Mouse (Mus musculus) right cerebral cortex, postnatal 25 days (tissue): ENCODE results near the gene Nlrc5.
A peak's percentile ranks its signal among the peaks of the same experiment; 100 is the strongest.

Source experiments
- DNase-seq: peaks from one replicate; pipeline ENCODE4 v3.0.0; 2022

Gene Nlrc5

GRCm38 (mm10) chr8:94471281-94471680 is 37.1 kb downstream of the Nlrc5 start:
- no peak for DNase-seq

DNA sequence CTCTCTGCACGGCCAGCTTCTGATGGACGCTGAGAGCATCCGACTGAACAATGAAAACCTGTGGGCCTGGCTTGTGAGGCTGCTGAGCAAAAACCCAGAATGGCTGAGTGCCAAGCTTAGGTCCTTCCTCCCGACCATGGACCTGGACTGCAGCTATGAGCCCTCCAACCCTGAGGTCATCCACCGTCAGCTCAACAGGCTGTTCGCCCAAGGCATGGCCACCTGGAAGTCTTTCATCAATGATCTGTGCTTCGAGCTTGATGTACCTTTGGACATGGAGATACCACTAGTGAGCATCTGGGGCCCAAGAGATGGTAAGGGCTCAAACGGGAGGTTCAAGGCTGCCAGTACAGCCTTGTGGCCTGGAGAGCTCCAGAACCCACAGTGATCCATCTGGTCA is 38.6 kb downstream of the Nlrc5 start:
- DNase-seq, result no peak

- DNase-seq, result no peak
Observed at GRCm38 (mm10) chr8:94473431-94473830, 39.3 kb downstream of the Nlrc5 start.

DNA sequence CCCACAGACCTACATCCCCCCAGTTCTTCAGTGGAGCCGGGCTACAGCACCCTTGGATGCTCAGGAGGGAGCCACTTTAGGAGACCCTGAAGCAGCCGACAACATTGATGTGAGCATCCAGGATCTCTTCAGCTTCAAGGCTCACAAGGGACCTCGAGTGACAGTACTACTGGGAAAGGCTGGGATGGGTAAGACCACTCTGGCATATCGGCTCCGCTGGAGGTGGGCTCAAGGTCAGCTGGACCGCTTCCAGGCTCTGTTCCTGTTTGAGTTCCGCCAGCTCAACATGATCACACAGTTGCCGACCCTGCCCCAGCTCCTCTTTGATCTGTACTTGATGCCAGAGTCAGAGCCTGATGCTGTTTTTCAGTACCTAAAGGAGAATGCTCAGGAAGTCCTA is 41.6 kb downstream of the Nlrc5 start:
- no peak for DNase-seq

GRCm38 (mm10) chr8:94476846-94477245 is 42.7 kb downstream of the Nlrc5 start:
- DNase-seq, result no peak

GRCm38 (mm10) chr8:94482051-94482450 is 47.9 kb downstream of the Nlrc5 start:
- no peak for DNase-seq

GRCm38 (mm10) chr8:94485288-94485687 is 51.1 kb downstream of the Nlrc5 start:
- no peak for DNase-seq

- DNase-seq, result no peak
Observed at GRCm38 (mm10) chr8:94485882-94486281, 51.7 kb downstream of the Nlrc5 start.

GRCm38 (mm10) chr8:94488016-94488415 is 53.9 kb downstream of the Nlrc5 start:
- DNase-seq, result no peak

GRCm38 (mm10) chr8:94489809-94490483 is 55.8 kb downstream of the Nlrc5 start:
- no peak for DNase-seq

- peak; percentile 76 for DNase-seq
Observed at GRCm38 (mm10) chr8:94492021-94492681, 58.0 kb downstream of the Nlrc5 start.

GRCm38 (mm10) chr8:94493240-94493639 is 59.1 kb downstream of the Nlrc5 start:
- DNase-seq, result no peak

DNA sequence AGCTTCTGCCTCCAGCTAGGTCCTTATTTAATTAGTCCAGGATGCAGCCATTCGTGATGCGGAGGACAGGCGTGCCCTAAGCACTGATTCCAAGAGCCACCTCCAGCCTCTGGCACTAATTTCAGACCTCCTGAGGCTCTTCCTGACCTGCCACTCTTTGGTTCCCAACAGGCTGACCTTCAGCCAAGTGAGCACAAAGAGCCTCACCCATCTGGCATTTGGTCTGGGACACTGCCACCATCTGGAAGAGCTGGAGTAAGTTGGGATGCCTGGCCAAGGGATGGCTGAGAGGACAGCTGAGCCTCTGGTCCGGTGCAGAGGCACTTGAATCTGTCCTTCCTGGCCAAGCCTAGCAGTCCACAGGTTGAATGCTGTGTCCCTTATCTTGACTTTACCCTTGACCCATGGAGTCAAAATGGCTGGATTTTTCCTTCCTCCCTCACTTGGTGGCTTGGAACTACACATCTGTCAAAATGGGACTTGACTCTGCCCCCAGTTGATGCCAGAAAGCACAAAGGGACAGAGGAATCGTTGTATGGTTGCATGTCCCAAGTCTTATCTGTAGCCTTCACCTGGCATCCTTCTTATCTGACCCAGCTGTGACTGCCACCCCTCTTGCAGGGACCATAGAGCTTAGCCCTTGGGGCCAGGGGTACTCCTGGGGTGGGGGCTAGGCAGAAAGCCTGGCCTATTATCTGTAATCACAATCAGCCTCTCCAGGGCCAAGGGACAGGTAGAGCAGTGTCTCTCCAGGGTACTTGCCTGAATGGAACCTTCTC is 81.5 kb downstream of the Nlrc5 start:
- DNase-seq, result no peak

GRCm38 (mm10) chr8:94516209-94516593 is 82.0 kb downstream of the Nlrc5 start:
- no peak for DNase-seq

GRCm38 (mm10) chr8:94516766-94517165 is 82.6 kb downstream of the Nlrc5 start:
- no peak for DNase-seq

- no peak for DNase-seq
Observed at GRCm38 (mm10) chr8:94518331-94518730, 84.2 kb downstream of the Nlrc5 start.

- DNase-seq, result no peak
Observed at GRCm38 (mm10) chr8:94519021-94519420, 84.9 kb downstream of the Nlrc5 start.

DNA sequence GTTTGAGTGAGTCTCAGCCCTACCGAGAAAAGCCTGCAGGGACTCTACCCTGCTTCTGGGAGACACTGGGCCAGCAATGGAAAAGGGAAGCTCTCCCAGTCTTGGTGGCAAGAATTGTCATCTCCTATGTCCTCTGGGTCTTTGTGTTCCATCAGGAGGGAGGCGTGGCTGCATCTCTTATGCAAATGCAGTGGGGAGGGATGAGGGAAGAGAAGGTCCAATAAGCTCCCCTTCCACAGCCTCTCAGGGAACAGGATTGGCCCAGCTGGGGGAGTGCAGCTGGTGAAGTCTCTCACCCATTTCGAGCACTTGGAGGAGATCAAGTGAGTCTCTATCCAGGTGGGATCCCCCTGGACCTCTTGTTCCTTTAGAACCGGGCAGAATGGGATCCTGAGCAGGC is 87.3 kb downstream of the Nlrc5 start:
- DNase-seq, result no peak

GRCm38 (mm10) chr8:94522482-94522881 is 88.3 kb downstream of the Nlrc5 start:
- no peak for DNase-seq

DNA sequence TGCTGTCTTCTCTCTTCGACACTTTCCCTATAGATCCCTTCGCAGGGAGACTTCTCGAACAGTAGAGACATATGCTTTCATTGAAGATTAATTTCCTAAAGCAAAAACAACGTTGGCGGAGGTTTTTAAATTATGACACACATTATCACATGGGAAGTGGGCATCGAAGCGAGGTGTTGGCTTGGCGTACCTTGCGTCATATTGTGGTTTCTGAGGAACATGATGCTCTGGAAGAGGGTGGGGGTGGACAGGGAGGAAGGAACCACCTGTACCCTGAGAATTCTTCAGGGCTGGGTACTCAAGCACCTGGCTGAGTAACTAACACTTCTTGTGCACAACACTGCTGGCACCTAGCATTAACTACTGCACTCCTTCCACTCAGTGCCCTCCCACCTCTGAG is 90.4 kb downstream of the Nlrc5 start:
- DNase-seq, result no peak

DNA sequence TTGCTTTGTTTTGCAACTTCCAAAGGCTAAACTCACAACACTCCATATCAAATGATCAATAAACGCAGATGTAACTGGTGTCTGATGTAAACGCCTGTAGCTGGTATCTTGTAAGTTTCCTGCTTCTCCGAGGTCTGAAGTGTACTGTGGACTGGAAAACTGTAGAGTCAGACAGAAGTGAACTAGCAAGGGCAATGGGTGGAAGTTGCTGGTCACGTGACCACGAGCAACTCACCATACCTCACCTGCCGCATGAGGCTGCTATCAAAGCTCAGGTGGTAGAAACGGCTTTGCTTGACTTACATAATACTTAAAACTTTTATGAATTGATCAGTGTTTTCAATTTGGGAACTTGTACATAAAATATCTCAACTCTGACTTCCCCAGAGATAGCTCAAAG is 93.0 kb downstream of the Nlrc5 start:
- no peak for DNase-seq

GRCm38 (mm10) chr8:94528245-94528644 is 94.1 kb downstream of the Nlrc5 start:
- DNase-seq, result peak; percentile 54

DNA sequence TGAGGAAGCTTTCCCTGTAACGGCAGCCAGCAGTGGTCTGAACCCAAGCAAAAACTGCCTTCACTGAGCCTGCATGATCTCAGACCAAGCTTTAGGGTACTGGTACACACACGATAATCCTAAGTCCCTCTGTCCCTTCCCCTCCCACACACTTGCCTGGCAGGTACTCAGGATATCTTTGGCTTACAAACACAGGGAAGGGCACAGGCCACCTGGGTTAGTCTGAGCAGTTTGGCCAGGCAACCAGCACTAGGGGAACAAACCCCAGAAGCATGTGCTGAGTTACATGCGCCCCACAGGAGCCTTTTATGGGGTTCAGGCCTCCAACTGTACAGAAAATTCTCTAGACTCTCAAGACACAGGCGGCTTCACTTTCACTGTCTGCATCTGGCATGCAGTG is 95.7 kb downstream of the Nlrc5 start:
- no peak for DNase-seq

DNA sequence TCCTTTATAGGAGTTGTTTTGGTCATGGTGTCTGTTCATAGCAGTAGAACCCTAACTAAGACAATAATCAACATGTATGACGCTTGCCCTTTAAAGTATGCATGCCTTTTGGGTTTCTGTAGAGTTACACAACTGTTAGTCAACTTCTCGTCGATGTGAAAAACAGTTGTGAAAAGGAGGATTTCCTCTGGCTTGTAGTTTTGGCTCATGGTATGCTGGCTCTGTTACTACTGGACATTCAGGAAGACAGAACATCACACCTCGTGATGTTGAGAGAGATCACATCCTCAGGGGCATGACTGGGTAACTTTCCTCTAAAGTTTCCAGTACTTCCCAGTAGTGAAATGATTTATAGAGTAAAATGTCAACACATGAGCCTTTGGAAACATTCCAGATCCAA is 96.5 kb downstream of the Nlrc5 start:
- no peak for DNase-seq
